Mouse (Mus musculus): ENCODE measurements around the gene Olfr1412. TPM values are rescaled to one million over a fixed set of nuclear protein-coding genes. Genes with fewer than 3 reads are reported as not detected.

The Olfr1412 gene
- polyA plus RNA-seq, 1 experiment from 2014 or later, result not detected

GRCm38 (mm10) chr1:92634976-92635599 lies 49.5 kb downstream of the Olfr1412 start:
- peaks cover 19% of the 10 kb centered on the region for H3K36me3 ChIP-seq (replicated peaks; ENCODE audit: insufficient read depth, low read length)
- H3K4me1 ChIP-seq (ENCODE audit: insufficient read depth), result peaks cover 3% of the 10 kb centered on the region
- no peaks in the 10 kb centered on the region for H3K9me3 ChIP-seq (ENCODE audit: low read length)
- no peak overlapping the region for H3K9ac ChIP-seq (replicated peaks)
- DNase-seq (peak; percentile 9), ATAC-seq (no peak)
- H3K27ac ChIP-seq (ENCODE audit: low read depth), result no peak overlapping the region
- no peak overlapping the region for H3K4me3 ChIP-seq (ENCODE audit: low read depth, low read length)
- TF ChIP-seq CTCF (IDR thresholded peaks at IDR 0.05; ENCODE audit: low read depth), result no peak
- TF ChIP-seq EP300 (IDR thresholded peaks at IDR 0.05; ENCODE audit: low read depth), result no peak
- WGBS (ENCODE audit: insufficient replicate concordance), result 84% methylated on average over 4 of the region's 4 CpGs
- H3K4me2 ChIP-seq (ENCODE audit: low read depth, low read length), result no peak overlapping the region
- H3K27me3 ChIP-seq (ENCODE audit: insufficient read depth, low read length), result no peaks in the 10 kb centered on the region

- H3K27me3 ChIP-seq (ENCODE audit: insufficient read depth, low read length), result no peaks in the 10 kb centered on the region
- H3K4me3 ChIP-seq (ENCODE audit: low read depth, low read length), result no peak overlapping the region
- DNase-seq (peak; percentile 11), ATAC-seq (no peak)
- no peaks in the 10 kb centered on the region for H3K9me3 ChIP-seq (ENCODE audit: low read length)
- no peak overlapping the region for H3K27ac ChIP-seq (ENCODE audit: low read depth)
- no peak overlapping the region for H3K9ac ChIP-seq (replicated peaks)
- peaks cover 19% of the 10 kb centered on the region for H3K36me3 ChIP-seq (replicated peaks; ENCODE audit: insufficient read depth, low read length)
- TF ChIP-seq CTCF (IDR thresholded peaks at IDR 0.05; ENCODE audit: low read depth) (no peak), EP300 (IDR thresholded peaks at IDR 0.05; ENCODE audit: low read depth) (no peak)
- 76% methylated on average over 8 of the region's 8 CpGs for WGBS (ENCODE audit: insufficient replicate concordance)
- H3K4me2 ChIP-seq (ENCODE audit: low read depth, low read length), result no peak overlapping the region
- H3K4me1 ChIP-seq (ENCODE audit: insufficient read depth), result peaks cover 12% of the 10 kb centered on the region
Observed at GRCm38 (mm10) chr1:92636015-92636414, 50.4 kb downstream of the Olfr1412 start.

GRCm38 (mm10) chr1:92636676-92637075 lies 51.1 kb downstream of the Olfr1412 start:
- peak; percentile 8 for DNase-seq
- Histone ChIP-seq H3K9ac (replicated peaks) (no peak overlapping the region), H3K27me3 (ENCODE audit: insufficient read depth, low read length) (no peaks in the 10 kb centered on the region), H3K27ac (ENCODE audit: low read depth) (no peak overlapping the region), H3K9me3 (ENCODE audit: low read length) (no peaks in the 10 kb centered on the region), H3K36me3 (replicated peaks; ENCODE audit: insufficient read depth, low read length) (peaks cover 19% of the 10 kb centered on the region), H3K4me2 (ENCODE audit: low read depth, low read length) (no peak overlapping the region), H3K4me1 (ENCODE audit: insufficient read depth) (peaks cover 14% of the 10 kb centered on the region), H3K4me3 (ENCODE audit: low read depth, low read length) (no peak overlapping the region)
- TF ChIP-seq EP300 (IDR thresholded peaks at IDR 0.05; ENCODE audit: low read depth) (no peak), CTCF (IDR thresholded peaks at IDR 0.05; ENCODE audit: low read depth) (no peak)
- ATAC-seq, result no peak
- WGBS (ENCODE audit: insufficient replicate concordance), result 92% methylated on average over 11 of the region's 11 CpGs

GRCm38 (mm10) chr1:92637501-92638172 lies 52.1 kb downstream of the Olfr1412 start:
- Histone ChIP-seq H3K27me3 (ENCODE audit: insufficient read depth, low read length) (no peaks in the 10 kb centered on the region), H3K9me3 (ENCODE audit: low read length) (no peaks in the 10 kb centered on the region), H3K9ac (replicated peaks) (no peak overlapping the region), H3K4me1 (ENCODE audit: insufficient read depth) (peaks cover 19% of the 10 kb centered on the region), H3K4me2 (ENCODE audit: low read depth, low read length) (no peak overlapping the region), H3K27ac (ENCODE audit: low read depth) (no peak overlapping the region), H3K36me3 (replicated peaks; ENCODE audit: insufficient read depth, low read length) (peaks cover 19% of the 10 kb centered on the region), H3K4me3 (ENCODE audit: low read depth, low read length) (no peak overlapping the region)
- peak; percentile 9 for DNase-seq
- WGBS (ENCODE audit: insufficient replicate concordance), result 80% methylated on average over 15 of the region's 15 CpGs
- ATAC-seq, result no peak
- TF ChIP-seq EP300 (IDR thresholded peaks at IDR 0.05; ENCODE audit: low read depth) (no peak), CTCF (IDR thresholded peaks at IDR 0.05; ENCODE audit: low read depth) (no peak)

- ATAC-seq, result no peak
- no peaks in the 10 kb centered on the region for H3K27me3 ChIP-seq (ENCODE audit: insufficient read depth, low read length)
Observed at GRCm38 (mm10) chr1:92638181-92638580, 52.6 kb downstream of the Olfr1412 start.

GRCm38 (mm10) chr1:92638736-92639135 lies 53.2 kb downstream of the Olfr1412 start:
- H3K27ac ChIP-seq (ENCODE audit: low read depth), result no peak overlapping the region
- DNase-seq, result no peak
- no peak overlapping the region for H3K4me3 ChIP-seq (ENCODE audit: low read depth, low read length)
- H3K9ac ChIP-seq (replicated peaks), result no peak overlapping the region
- ATAC-seq, result no peak
- 85% methylated on average over 4 of the region's 4 CpGs for WGBS (ENCODE audit: insufficient replicate concordance)
- H3K4me2 ChIP-seq (ENCODE audit: low read depth, low read length), result no peak overlapping the region
- peaks cover 19% of the 10 kb centered on the region for H3K36me3 ChIP-seq (replicated peaks; ENCODE audit: insufficient read depth, low read length)
- H3K4me1 ChIP-seq (ENCODE audit: insufficient read depth), result peaks cover 19% of the 10 kb centered on the region
- H3K27me3 ChIP-seq (ENCODE audit: insufficient read depth, low read length), result no peaks in the 10 kb centered on the region
- H3K9me3 ChIP-seq (ENCODE audit: low read length), result no peaks in the 10 kb centered on the region
- TF ChIP-seq CTCF (IDR thresholded peaks at IDR 0.05; ENCODE audit: low read depth), result no peak
- TF ChIP-seq EP300 (IDR thresholded peaks at IDR 0.05; ENCODE audit: low read depth), result no peak

More at GRCm38 (mm10) chr1:92638181-92638580, 52.6 kb downstream of the Olfr1412 start:
- no peak for TF ChIP-seq CTCF (IDR thresholded peaks at IDR 0.05; ENCODE audit: low read depth)
- no peak overlapping the region for H3K4me3 ChIP-seq (ENCODE audit: low read depth, low read length)
- no peak for DNase-seq
- H3K27ac ChIP-seq (ENCODE audit: low read depth), result no peak overlapping the region
- H3K4me2 ChIP-seq (ENCODE audit: low read depth, low read length), result no peak overlapping the region
- H3K36me3 ChIP-seq (replicated peaks; ENCODE audit: insufficient read depth, low read length), result peaks cover 19% of the 10 kb centered on the region
- H3K9me3 ChIP-seq (ENCODE audit: low read length), result no peaks in the 10 kb centered on the region
- peaks cover 19% of the 10 kb centered on the region for H3K4me1 ChIP-seq (ENCODE audit: insufficient read depth)
- 82% methylated on average over 3 of the region's 3 CpGs for WGBS (ENCODE audit: insufficient replicate concordance)
- H3K9ac ChIP-seq (replicated peaks), result no peak overlapping the region
